Mouse (Mus musculus): ENCODE results near the gene Ccdc24.
A peak's percentile ranks its signal among the peaks of the same experiment; 100 is the strongest.

Gene Ccdc24

DNA sequence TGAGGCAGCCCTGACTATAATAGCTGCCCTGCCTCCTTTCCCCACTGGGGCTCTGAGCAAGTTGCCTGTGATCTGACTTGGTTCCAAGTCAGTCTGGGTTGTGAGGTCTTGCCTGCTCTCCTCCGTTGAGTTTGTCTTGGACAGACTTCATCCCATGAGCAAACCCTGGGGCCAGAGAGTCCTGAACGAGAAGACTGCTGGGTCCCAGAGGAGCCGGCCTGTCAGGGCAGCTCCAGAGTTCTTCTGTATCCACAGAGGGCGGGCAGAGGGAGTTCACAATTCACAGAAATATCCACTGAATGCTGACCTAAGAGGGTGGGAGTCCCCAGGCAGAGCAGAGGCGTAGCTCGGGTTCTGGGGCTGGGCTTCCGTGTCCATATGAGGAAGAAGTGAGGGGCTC is 21.5 kb downstream of the Ccdc24 start:
- DNase-seq, result no peak

DNA sequence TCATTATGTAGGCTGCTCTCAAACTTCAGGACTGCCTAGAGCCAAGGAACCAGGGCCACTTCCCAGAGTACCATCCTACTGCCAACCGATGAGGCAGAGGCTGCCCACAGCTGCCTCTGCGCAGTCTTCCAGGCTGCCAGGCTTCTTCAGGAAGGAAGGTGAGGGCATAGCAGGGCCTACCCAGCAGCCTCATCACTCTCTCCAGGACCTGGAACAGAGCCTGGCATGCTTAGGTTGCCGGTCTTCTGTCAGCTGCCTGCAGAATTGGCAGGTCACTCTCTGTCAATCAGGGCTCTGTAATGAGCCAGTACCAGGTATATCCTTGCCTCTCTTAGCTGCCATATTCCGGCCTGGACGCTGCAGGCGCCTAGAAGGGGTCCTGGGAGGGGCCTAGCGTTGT is 22.2 kb downstream of the Ccdc24 start:
- DNase-seq, result no peak

DNA sequence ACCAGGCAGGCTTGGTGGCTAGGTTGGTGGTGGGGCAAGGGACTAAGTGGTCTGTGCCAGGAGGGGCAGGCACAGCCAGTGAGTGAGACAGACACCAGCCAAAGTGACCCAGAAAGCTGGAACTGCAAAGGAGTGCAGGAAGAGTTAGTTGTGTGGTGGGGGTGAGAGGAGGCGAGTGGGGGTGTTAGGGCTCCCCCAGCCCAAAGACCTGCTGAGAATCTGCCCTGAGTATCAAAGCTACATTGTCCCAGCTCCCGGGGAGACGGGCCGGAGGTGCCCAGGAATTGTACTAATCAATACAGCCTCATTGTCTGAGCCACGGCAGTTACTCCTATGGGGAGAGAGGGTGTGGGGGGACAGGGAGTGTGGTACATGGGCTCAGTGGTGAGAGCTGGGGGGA is 22.9 kb downstream of the Ccdc24 start:
- DNase-seq, result no peak

DNA sequence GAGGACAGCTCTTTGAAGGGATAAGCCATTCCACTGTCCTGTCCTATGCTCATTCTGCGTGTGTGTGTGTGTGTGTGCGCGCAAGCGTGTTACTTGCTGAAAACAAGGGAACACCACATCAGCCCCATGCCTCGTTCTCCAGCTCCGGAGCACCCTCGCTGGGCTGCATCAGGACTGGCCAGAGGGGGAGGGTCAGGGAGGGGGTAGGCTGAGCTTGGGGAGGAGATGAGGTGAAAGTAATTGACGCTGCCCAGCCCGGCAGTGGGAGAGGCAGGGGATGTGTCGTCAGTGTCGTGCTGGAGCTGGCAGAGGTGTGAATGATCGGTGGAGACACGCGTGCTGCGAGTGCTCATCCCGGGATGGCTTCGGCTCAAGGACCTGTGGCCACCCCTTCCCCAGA is 23.3 kb downstream of the Ccdc24 start:
- no peak for DNase-seq

DNA sequence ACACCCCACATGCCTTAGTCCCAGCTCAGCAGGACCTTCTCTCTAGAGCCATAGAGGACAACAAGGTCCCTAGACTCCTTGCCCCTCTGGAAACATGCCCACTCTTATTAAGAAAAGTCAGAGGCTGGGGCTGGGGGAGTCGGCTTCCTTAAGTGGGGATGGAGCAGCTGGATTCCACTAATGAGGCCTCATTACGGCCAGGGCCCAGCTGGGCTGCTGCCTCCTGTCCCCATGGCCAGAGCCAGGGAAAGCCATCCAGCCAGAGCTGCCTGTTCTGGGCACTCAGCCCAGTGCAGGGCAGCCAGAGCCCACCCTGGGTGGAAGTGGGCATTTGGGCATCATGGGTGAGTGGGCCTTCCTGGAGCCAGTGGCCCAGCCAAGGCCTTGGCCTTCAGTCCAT is 25.3 kb downstream of the Ccdc24 start:
- DNase-seq, result no peak

DNA sequence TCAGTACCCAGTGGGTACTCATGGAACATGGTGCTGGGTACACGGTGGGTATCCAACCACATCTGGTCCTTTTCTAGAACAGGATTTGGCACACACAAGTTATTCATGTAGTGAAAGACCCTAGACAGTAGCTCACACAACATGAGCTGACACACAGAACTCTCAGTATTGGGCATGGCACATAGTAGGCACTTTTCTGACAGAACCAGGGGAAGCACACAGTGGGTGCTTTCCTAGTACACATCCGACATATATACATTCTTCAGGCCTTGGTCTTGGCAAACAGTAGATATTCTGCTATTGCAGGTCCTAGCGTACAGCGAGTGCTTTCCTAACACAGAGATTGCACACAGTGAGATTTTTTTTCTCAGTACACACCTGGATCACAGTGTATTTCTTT is 26.1 kb downstream of the Ccdc24 start:
- no peak for DNase-seq

DNA sequence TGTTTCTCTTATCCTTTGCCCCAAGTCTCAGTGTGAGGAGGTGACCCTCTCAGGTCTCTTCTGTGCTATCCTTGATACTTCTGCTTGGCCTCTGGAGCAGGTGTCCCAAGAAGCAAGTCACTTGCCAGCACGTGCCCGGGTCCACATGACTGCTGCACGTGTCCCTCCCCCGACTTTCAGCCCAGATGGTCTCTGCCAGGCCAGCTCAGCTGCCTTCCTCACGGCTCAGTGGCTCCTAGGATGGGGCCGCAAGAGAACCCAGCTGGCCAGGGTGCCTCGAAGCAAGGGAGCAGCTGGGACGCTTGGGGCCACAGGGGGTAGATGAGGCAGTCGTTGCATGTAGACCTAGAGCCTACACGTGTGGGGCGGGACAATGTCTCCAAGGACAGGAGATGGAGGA is 27.0 kb downstream of the Ccdc24 start:
- DNase-seq, result no peak

DNA sequence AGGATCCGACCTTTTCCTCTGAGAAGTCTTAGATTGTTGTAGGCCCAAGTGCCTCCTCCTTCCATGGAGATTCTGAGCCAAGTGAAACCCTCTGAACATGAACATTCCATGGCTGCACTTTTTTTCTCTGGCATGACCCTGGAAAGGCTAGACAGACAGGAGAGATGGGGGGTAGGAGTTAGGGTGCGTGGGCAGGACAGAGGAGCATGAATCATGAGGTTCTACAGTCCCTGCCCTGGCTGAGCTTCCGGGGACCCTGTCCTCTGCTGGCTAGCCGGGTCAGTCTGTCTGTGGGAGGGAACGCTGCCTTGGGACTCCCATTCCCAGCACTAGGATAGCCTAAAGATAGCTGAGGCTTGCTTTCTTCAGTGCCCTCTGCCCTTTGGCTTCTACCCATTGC is 27.9 kb downstream of the Ccdc24 start:
- DNase-seq, result no peak

DNA sequence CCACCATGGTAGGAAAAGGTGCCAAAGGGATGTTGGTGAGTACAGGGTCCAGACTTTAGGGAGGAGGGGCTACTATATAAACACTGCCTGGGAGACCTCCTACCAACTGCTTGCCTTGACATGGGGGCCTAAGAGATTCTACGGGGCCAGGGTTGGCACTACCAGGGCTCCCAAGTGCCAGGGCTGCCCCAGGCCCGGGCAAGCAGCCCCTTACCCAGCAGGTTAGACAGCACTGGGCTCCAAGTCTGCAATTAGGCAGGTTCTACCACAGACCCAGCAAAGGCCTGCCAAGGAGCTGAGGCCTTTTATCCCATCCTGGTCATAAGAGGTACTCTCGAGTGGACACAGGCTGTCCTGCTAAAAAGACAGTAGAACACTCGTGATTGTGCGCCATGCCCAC is 29.3 kb downstream of the Ccdc24 start:
- no peak for DNase-seq

DNA sequence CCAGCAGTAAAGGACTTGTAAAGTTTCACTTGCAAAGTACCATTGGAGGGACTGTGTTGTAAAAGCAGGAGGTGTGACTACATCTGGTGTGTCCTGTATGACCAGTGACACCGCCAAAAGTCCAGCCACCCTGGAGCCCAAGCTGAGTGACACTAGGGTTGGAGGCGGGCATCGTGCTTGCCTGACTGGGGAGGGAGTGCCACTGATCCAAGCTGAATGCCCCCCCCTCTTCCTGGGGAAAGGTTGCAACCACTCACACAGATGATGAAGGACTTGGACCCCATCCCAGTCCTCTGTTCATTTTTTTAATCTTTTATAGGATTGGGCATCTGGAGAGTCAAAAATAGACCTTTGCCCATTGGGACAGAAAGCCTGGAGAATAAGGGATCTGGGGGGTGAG is 30.8 kb downstream of the Ccdc24 start:
- no peak for DNase-seq

DNA sequence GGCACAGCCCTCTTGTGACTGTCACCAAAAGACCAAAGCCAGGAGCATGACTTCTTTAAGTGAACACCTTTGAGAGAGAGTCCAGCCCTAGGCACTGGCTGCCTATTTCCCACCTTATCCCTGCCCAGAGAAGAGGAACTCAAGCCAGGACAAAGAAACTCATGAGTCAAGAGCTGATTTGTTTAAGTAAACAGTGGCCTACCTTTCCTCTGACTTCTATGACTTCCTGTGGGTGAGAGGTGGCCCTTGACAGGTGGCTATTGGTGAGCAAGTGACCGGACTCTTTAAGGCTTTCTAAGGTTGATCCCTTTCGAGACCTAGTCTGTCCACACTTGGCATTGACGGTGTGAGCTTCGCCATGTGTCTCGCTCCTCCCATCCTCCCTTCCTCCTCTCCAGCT is 31.5 kb downstream of the Ccdc24 start:
- DNase-seq, result no peak

DNA sequence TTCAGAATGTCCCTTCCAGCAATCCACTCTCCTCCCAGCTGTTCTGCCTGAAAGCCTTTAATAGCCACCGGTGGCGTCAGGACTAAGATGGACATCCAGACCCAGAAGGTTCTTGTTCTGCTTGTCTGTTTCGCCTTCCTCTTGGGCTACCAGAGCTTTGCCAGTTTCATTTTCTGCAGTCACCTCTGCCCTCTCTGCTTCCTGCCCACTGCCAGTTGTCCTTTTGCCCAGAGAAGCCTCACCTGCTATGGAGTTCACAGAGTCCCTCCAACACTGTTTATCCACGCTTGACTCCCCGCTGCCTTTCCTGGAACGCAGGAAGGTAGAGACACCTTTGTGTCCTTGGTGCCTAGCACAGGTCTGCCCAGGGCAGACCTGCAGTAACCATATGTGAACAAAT is 33.0 kb downstream of the Ccdc24 start:
- no peak for DNase-seq

DNA sequence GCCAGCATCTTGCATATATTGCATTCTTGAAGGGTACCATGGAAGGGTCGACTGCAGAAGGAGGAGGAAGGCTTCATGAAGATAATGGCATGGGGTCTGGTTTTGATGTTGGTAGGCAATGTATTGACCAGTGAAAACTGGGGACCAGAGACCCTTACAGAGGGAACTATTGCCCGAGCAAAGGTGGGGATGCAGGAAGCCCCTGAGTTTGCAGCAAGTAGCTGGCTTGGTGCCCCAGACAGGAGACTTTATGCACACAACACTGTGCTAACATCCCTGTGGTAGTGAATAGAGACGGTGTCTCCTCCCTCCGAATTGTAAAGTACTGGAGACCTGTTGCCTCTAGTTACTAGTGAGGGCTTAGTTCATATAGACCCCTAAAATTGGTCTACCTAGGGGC is 35.1 kb downstream of the Ccdc24 start:
- DNase-seq, result no peak

DNA sequence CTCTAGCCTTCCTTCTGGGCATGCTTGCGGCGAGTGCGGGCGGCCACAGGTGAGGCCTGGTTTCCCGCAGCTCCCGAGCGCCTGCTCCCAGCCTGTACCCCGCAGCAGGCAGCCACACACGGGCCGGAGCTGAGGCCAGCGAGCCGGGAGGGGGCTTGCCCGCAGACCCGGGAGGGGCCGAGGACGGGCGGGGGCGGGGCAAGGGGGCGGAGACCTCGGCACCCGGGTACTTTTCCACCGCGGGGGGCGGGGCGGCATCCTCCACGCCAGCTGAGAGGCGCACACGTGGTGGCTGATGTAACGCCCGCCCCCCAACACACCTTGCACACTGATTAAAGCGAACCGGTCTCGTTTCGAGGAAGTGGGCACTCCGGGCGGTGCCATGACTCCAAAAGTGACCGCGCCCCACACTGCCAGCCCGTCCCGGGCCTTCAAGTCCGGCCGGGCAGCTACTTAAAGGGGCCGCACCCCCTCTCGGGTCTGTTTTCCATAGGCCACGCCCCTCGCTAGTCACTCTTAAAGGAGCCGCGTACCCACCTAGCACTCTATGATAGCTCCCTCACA is 36.1 kb downstream of the Ccdc24 start:
- DNase-seq, result peak; percentile 88

DNA sequence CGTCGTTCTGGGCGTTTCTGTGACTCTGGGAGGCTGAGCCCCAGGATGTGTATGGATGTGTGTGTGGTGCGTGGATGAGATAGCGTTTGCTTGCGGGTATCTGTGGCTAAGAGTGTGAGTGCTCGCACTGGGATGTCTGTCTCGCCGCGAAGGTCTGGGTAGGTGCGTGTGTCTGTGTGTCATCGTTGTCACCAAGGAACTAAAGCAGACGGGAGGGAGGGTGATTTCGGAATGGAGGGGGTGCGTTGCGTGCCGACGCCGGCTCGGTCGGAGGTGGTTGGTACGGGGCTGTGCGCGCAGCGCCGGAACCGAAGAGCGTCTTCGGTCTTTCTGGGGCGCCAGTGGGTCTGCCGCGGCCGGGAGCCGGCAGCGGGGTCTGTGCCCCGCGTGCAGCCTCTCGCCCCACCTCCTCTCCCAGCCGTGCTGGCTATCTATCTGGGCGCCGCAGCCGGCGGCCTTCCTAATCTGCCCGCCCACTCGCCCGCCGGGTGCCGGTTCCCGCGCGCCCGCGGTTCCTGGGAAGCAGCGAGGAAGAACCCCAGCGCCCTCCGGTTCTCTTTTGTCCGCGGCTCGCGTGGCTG is 36.7 kb downstream of the Ccdc24 start:
- DNase-seq, result no peak

DNA sequence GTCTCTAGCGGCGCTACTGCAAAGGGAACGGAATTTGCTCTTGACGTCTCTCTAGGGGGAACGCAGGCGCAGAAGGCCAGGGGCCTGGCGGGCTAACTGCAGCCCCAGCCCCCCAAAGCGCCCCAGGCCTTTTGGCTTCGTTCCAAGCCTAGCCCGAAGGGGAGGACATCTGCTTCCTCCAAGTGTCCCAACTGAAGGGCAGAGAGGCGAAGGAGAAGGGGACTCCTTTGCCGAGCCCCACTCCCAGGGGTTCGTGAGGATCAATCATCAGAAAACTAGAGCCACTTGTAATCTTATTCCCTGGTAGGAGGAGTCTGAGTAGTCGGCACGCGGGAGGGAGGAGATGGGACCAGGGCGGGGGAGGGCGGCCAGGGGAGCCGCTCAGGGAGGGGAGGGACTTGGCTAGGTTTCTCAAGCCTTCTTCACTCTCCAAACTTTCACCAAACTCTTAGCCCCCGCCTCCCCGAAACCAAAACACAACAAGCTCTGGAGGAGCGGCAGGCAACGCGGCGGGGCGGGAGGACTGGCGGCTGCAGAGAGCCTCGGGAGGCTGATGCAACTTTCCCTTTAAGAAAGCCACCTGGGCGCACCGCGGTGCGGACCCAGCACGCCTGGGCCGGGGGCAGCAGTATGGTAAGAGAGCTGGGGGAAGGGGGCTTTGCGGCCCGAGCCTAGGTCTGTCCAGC is 37.4 kb downstream of the Ccdc24 start:
- no peak for DNase-seq

DNA sequence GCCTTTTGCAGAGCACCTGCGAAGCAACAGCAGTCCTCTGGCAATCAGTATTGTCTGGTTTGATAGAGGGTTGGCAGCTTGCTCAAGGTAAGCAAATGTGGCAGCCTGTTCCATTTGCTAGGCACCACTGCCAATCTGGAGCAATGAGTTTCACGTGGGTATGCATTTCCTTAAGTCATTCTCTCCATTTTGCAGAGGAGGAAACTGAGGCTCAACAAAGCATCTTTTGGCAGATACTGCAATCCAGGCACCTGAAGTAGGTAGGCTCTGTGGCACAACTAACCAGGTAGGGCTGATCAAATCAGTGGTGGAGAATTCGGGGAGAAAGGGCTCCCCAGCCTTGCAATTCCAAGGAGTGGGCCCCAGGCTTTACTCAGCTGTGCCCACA is 37.9 kb downstream of the Ccdc24 start, which contains the start of gene Slc6a9:
TSS of gene Slc6a9 (plus strand) at position 50 of the 388 bp plus-strand sequence.
- DNase-seq, result no peak

DNA sequence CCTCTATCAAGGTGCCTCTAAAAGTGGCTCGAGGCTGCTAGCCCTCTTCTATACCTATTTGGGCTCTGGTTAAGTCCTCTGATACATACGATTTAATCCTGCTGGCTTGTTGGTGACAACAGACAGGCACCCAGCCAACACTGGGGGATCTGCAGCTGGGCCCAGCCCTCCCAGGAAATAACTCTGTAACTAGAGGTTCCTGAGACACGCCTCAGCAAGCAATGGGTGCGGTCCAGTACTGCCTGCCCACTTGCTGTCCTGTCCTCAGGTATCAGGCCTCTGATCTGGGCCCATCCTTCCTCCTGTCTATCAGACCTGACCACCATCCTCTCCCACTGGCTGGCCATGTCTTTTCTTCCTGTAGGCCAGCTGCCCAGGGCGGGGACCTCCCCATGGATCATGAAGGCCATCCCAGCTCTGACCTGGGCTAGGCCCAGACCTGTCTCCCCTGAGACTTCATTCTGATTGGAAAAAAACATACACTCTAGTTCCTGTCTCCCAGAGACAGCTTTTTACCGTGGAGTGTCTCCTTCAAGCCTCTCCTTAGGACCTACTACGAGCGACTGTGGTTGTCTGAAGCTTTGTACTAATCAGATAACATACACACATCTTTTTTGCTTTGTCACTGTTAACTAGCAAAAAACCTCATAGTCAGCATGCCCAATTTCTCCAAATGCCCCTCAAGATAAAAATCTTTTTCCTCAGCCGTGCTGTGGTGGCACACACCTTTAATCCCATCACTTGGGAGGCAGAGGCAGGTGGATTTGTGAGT is 40.3 kb downstream of the Ccdc24 start:
- DNase-seq, result no peak

DNA sequence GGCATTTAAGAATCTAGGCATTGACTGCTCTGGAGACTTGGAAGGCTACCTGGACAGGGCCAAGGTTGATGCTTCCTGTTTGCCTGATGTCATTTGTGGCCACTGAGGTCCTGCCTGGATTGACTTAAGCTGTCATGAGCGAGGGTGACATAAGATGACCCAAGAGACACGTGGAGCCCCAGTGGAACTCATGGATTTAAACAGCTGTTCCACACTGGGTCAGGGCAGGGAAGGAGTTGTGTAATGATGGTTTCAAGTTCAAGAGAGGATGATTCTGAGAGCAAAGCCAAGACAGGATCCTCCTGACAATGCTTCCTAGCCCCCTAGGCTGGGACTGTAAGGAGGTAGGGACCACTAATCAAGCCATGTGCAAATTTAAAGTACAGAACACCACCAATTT is 40.9 kb downstream of the Ccdc24 start:
- DNase-seq, result no peak

DNA sequence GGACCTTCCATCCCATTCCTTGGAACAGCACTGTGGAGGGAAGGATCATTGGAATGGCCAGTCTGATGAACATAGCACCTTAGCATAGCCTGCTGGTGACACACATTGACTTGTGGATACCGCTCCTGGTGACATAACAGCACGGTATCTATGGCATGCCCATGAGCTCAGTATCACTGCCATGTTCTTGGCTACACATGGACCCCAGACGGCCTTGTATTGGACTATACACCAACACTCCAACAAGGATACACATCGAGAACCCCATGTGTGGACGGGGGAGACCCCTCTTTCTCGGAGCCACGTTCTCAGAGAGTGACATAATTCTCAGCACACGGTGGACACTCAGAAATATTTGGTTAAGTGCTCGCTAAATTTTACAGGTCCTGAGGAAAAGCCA is 41.6 kb downstream of the Ccdc24 start:
- no peak for DNase-seq

DNA sequence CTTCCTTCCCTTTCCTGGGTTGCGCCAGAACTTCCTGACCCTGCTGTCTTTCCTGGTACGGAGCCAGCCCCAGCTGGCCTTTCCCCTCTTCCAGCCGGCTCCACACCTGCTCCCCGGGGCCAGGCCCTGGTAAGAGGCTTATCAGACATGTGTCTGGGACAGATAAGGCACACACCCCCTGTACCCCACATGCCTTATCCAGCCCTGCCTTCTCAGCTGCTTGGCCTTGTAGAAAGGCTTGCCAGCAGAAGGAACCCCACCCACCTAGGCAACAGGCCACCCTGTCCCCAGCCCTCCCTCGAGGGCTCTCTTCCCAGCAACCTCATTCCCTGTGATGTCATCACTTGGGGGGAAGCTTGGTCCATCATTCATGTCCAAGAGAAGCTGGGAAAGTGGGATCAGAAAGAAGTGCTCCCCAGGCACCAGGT is 42.2 kb downstream of the Ccdc24 start:
- no peak for DNase-seq

DNA sequence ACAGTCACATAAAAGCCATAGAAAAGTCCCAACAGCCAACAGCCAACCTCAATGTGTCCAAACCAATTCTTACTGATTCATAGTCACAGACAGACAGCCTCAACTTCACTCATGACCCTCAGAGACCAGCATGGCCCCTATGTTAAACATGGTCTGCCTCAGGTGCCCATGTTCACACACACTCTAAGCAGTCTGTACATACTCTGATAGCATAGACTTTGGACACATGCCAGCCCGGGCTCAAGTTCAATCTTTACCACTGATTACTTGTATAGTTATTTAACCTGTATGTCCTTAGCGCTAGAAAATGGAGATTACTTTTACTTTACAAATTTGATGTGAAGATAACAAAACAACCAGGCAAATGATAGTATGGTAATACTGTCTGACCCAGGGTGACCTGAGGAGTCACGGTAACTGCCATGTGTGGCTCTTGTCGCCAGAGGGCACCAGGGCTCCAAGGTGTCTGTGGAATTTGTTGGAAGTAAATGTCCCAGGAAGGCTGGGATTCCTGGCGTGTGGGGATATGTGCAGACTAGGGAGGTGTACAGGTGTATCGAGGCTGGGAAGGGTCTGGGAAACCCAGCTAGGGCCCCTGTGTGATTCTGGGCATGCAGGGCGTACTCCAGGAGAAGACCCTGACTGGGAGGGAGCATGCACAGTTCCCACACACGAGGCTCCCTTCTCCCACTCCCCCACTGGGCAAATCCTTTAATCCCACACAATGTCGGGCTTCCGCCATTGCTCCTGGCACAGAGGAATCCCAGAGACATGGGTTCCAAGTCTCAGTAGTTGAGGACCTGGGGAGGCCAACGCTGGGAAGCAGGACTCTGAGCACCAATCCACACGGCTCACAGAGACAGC is 42.9 kb downstream of the Ccdc24 start:
- DNase-seq, result peak; percentile 70

DNA sequence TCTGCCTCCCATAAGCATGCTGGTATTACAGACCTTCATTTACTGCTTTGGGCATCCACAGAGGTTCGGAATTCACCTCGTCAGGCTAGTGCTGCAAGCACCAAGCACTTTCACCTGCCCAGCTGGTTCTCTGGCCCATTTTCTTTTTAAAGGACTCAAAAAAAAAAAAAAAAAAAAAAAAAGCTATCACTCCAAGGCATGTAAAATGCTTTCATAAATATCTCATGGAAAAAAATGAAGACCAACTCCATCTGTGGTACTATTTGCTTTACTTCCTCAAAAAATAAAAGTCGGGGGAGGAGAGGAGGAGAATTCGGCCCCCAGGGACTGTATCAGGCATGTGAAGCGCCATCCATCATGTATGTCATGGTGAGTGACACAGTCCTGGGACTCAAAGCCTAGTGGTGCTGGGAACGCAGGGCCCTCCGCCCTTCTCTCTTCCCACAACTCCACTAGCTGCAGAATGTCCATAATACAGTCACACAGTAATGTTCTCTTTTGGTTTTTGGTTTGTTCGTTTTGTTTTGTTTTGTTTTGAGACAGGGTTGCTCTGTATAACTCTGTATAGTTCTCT is 43.7 kb downstream of the Ccdc24 start:
- DNase-seq, result no peak

Data from cerebellum, adult 11 months (tissue).